Mouse (Mus musculus) testis, adult 2 months (tissue): ENCODE data around the gene Anxa6. TPM values are rescaled to one million over a fixed set of nuclear protein-coding genes. Genes with fewer than 3 reads are reported as not detected.

Source experiments
- H3K27ac ChIP-seq: fragments of 200-500 bp; 2 replicates; pipeline ENCODE4 v1.5.1; 2012; ENCODE audit warnings: low read depth, low read length; ENCODE audit not compliant: control insufficient read depth, insufficient read depth
- H3K27me3 ChIP-seq: fragments of 200-500 bp; 2 replicates; pipeline ENCODE4 v1.6.1; 2012; ENCODE audit warnings: mild to moderate bottlenecking, low read length, moderate library complexity; ENCODE audit not compliant: control insufficient read depth, insufficient read depth
- H3K36me3 ChIP-seq: fragments of 200-500 bp; 2 replicates; pipeline ENCODE4 v1.6.1; 2012; ENCODE audit warnings: mild to moderate bottlenecking, low read length; ENCODE audit not compliant: control insufficient read depth, insufficient read depth
- H3K4me1 ChIP-seq: fragments of 200-500 bp; 2 replicates; pipeline ENCODE4 v1.6.1; 2012; ENCODE audit warnings: low read length; ENCODE audit not compliant: control insufficient read depth, insufficient read depth
- H3K4me3 ChIP-seq: fragments of 200-500 bp; 2 replicates; pipeline ENCODE4 v1.5.1; 2012; ENCODE audit warnings: low read depth, mild to moderate bottlenecking, low read length, moderate library complexity, mixed read lengths; ENCODE audit not compliant: control insufficient read depth
- CTCF ChIP-seq: fragments of 200-500 bp; IDR thresholded peaks from 2 replicates; pipeline ENCODE4 v1.5.1; 2012; ENCODE audit warnings: low read depth, mild to moderate bottlenecking, inconsistent platforms, low read length, moderate library complexity; ENCODE audit not compliant: control insufficient read depth, insufficient read depth, insufficient replicate concordance
- POLR2A ChIP-seq: fragments of 200-500 bp; IDR thresholded peaks from 2 replicates; pipeline ENCODE4 v1.6.1; 2012; ENCODE audit warnings: low read depth, mild to moderate bottlenecking, inconsistent platforms, low read length, moderate library complexity; ENCODE audit not compliant: control insufficient read depth
- polyA plus RNA-seq: library from polyadenylated mRNA; depleted of rRNA; stranded (reverse); fragments of >200 nt; gene quantifications from 2 replicates; pipeline ENCODE4 v1.2.3, GENCODE M21; 2012

Anxa6 gene
- polyA plus RNA-seq, 1 experiment: 4.9 TPM

- Histone ChIP-seq H3K27ac (no peak overlapping the region), H3K36me3 (no peaks in the 10 kb centered on the region), H3K27me3 (no peaks in the 10 kb centered on the region), H3K4me1 (no peaks in the 10 kb centered on the region), H3K4me3 (no peak overlapping the region)
- TF ChIP-seq POLR2A: no peak
- peak; percentile 71 for TF ChIP-seq CTCF
Observed at GRCm38 (mm10) chr11:54998284-54998683, 35.0 kb downstream of the Anxa6 start.

GRCm38 (mm10) chr11:54996176-54996575 lies 37.1 kb downstream of the Anxa6 start:
- Histone ChIP-seq H3K4me3 (no peak overlapping the region), H3K27ac (no peak overlapping the region), H3K27me3 (no peaks in the 10 kb centered on the region), H3K36me3 (no peaks in the 10 kb centered on the region), H3K4me1 (no peaks in the 10 kb centered on the region)
- no peak for TF ChIP-seq POLR2A
- no peak for TF ChIP-seq CTCF

GRCm38 (mm10) chr11:54989920-54990319 lies 43.3 kb downstream of the Anxa6 start:
- no peak for TF ChIP-seq POLR2A
- TF ChIP-seq CTCF: no peak
- no peaks in the 10 kb centered on the region for H3K36me3 ChIP-seq
- no peak overlapping the region for H3K4me3 ChIP-seq

DNA sequence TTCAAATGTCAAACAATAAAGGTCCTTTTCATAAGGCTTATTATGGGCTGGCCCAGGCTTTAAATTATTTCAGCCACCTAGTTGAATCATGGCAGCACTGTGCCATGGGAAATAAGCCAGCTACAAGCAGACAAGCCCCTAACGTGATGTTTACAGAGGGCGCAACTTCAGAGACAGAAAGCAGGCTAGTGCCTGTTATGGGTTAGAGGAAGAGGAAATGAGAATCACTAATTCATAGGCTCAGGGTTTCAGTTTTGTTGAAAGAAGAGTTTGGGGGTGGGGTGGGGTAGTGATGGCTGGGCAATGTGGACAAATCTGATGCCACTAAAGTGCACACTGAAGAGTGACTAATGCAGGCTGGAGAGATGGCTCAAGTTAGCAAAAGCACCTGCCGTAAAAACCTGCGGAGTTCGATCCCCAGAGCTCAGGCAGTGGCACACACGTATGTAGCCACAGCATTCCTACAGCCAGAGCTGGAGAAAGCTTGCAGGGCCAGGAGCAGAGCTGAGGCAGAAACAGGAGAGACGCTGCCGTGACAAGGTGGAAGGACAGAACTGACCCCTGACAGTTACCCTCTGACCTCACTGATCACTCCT lies 44.4 kb downstream of the Anxa6 start:
- no peaks in the 10 kb centered on the region for H3K36me3 ChIP-seq
- H3K27ac ChIP-seq: no peak overlapping the region
- no peaks in the 10 kb centered on the region for H3K4me1 ChIP-seq
- no peak for TF ChIP-seq CTCF
- TF ChIP-seq POLR2A: no peak
- no peaks in the 10 kb centered on the region for H3K27me3 ChIP-seq
- no peak overlapping the region for H3K4me3 ChIP-seq

More at GRCm38 (mm10) chr11:54989920-54990319, 43.3 kb downstream of the Anxa6 start:
- Histone ChIP-seq H3K27ac (no peak overlapping the region), H3K4me1 (no peaks in the 10 kb centered on the region), H3K27me3 (no peaks in the 10 kb centered on the region)

DNA sequence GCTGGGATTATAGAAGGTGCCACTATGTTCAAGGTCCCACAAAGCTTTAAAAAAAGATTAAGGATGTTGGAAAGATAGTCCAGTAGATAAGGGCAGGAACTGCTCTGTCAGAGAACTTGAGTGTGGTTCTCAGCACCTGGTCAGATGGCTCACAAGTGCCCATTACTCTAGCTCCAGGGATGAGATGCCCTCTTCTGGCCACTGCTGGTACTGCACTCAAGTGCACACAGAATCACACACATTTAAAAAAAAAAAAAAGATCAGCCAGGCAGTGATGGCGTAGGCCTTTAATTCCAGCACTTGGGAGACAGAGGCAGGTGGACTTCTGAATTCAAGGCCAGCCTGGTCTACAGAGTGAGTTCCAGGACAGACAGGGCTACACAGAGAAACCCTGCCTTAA lies 45.3 kb downstream of the Anxa6 start:
- Histone ChIP-seq H3K36me3 (no peaks in the 10 kb centered on the region), H3K27ac (no peak overlapping the region), H3K4me1 (no peaks in the 10 kb centered on the region), H3K4me3 (no peak overlapping the region), H3K27me3 (no peaks in the 10 kb centered on the region)
- TF ChIP-seq CTCF (peak; percentile 77; the same call in 1 of the 2 replicates), POLR2A (no peak)

- no peaks in the 10 kb centered on the region for H3K27me3 ChIP-seq
- H3K4me3 ChIP-seq: no peak overlapping the region
- H3K27ac ChIP-seq: no peak overlapping the region
- H3K4me1 ChIP-seq: no peaks in the 10 kb centered on the region
- TF ChIP-seq CTCF (no peak), POLR2A (no peak)
- no peaks in the 10 kb centered on the region for H3K36me3 ChIP-seq
Observed at GRCm38 (mm10) chr11:54985086-54985485, 48.2 kb downstream of the Anxa6 start.

GRCm38 (mm10) chr11:54984581-54984980 lies 48.7 kb downstream of the Anxa6 start:
- Histone ChIP-seq H3K4me1 (no peaks in the 10 kb centered on the region), H3K4me3 (no peak overlapping the region), H3K27me3 (no peaks in the 10 kb centered on the region), H3K27ac (no peak overlapping the region), H3K36me3 (no peaks in the 10 kb centered on the region)
- no peak for TF ChIP-seq CTCF
- no peak for TF ChIP-seq POLR2A
